Mouse (Mus musculus) hindbrain, embryonic 15.5 days (tissue): ENCODE measurements at regions not wholly inside any gene's neighbourhood (a gene's known extent, or its start where the extent isn't known, plus 50 kb on each side); places are given as distances from the start of the nearest gene placed in this dataset.

ENCODE experiments used
- ATAC-seq: fragments of 200-750 bp; cut with Nextera tagmentation; 2 replicates; pipeline ENCODE4 v1.8.0; 2017; ENCODE audit warnings: low read depth, moderate number of reproducible peaks, moderate TSS enrichment; ENCODE audit not compliant: low FRiP score
- H3K27ac ChIP-seq: fragments of 300-500 bp; sonication (generic); replicated peaks from 2 replicates; pipeline ENCODE4 v1.5.1; 2015; ENCODE audit warnings: mild to moderate bottlenecking, inconsistent platforms
- H3K27me3 ChIP-seq: fragments of 300-500 bp; sonication (generic); 2 replicates; pipeline ENCODE4 v1.6.1; 2015; ENCODE audit warnings: control low read depth, inconsistent platforms
- H3K36me3 ChIP-seq: fragments of 300-500 bp; sonication (generic); 2 replicates; pipeline ENCODE4 v1.6.1; 2015; ENCODE audit warnings: control low read depth, inconsistent platforms
- H3K4me1 ChIP-seq: fragments of 300-500 bp; sonication (generic); replicated peaks from 2 replicates; pipeline ENCODE4 v1.6.1; 2015; ENCODE audit warnings: control low read depth, inconsistent platforms
- H3K4me2 ChIP-seq: fragments of 300-500 bp; sonication (generic); 2 replicates; pipeline ENCODE4 v1.6.1; 2015; ENCODE audit warnings: moderate library complexity, mild to moderate bottlenecking, inconsistent platforms
- H3K4me3 ChIP-seq: fragments of 300-500 bp; sonication (generic); 2 replicates; pipeline ENCODE4 v1.5.1; 2015; ENCODE audit warnings: mild to moderate bottlenecking, inconsistent platforms
- H3K9ac ChIP-seq: fragments of 300-500 bp; sonication (generic); 2 replicates; pipeline ENCODE4 v1.6.1; 2015; ENCODE audit warnings: inconsistent platforms
- H3K9me3 ChIP-seq: fragments of 300-500 bp; sonication (generic); 2 replicates; pipeline ENCODE4 v1.6.1; 2016; ENCODE audit warnings: control low read depth, inconsistent platforms
- WGBS: fragments of 180-500 bp; shearing (Covaris S2); methylation state at CpG from one replicate; pipeline ENCODE4 v1.1.7; 2015; 5-methylcytosine and 5-hydroxymethylcytosine counted together

DNA sequence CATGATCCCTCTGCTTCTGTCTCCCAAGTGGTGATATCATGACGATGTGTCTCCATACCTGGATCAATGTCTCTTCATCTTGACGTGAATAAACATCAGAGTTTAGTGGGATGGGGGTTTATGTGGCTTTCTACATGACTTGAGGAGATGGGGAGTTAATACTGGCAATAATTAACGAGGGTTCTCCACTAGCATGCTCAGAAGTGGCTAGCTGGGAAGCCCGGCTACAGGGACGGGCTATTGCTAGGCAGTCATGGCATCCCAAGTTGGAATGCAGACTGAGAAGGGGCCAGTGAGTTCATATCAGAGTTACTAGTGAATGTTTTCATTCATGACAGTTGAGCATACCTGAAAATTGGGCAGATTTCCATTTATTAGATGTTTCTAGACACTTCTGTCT, 71.4 kb upstream of the Irx3 start:
- H3K27me3 ChIP-seq, result peaks cover 22% of the 10 kb centered on the region
- H3K4me3 ChIP-seq, result no peak overlapping the region
- H3K36me3 ChIP-seq, result no peaks in the 10 kb centered on the region
- no peak overlapping the region for H3K4me2 ChIP-seq
- no peak for ATAC-seq
- H3K9ac ChIP-seq, result no peak overlapping the region
- WGBS, result 48% methylated on average over 5 of the region's 5 CpGs
- peaks cover 19% of the 10 kb centered on the region for H3K4me1 ChIP-seq
- H3K27ac ChIP-seq, result no peak overlapping the region
- no peaks in the 10 kb centered on the region for H3K9me3 ChIP-seq

GRCm38 (mm10) chr8:91872278-91873115, 70.6 kb upstream of the Irx3 start:
- Histone ChIP-seq H3K4me1 (peaks cover 19% of the 10 kb centered on the region), H3K27me3 (peaks cover 22% of the 10 kb centered on the region), H3K9ac (0 out of 2 replicates have a peak overlapping the region, but pooled peaks have one; percentile 15), H3K36me3 (no peaks in the 10 kb centered on the region), H3K4me2 (peak overlapping the region; percentile 53), H3K4me3 (peak overlapping the region; percentile 21), H3K9me3 (no peaks in the 10 kb centered on the region), H3K27ac (no peak overlapping the region)
- ATAC-seq, result peak; percentile 71
- WGBS, result 4% methylated on average over 29 of the region's 29 CpGs

GRCm38 (mm10) chr8:91867069-91867468, 65.2 kb upstream of the Irx3 start:
- Histone ChIP-seq H3K4me2 (no peak overlapping the region), H3K27me3 (peaks cover 19% of the 10 kb centered on the region), H3K36me3 (no peaks in the 10 kb centered on the region), H3K4me1 (peaks cover 7% of the 10 kb centered on the region), H3K27ac (no peak overlapping the region), H3K9ac (no peak overlapping the region), H3K9me3 (no peaks in the 10 kb centered on the region), H3K4me3 (no peak overlapping the region)
- ATAC-seq, result 0 out of 2 replicates have a peak, but pooled peaks have one; percentile 23
- 24% methylated on average over 7 of the region's 7 CpGs for WGBS

GRCm38 (mm10) chr8:91866076-91866475, 64.2 kb upstream of the Irx3 start:
- Histone ChIP-seq H3K27ac (no peak overlapping the region), H3K9ac (no peak overlapping the region), H3K27me3 (peaks cover 19% of the 10 kb centered on the region), H3K36me3 (no peaks in the 10 kb centered on the region), H3K4me2 (no peak overlapping the region), H3K4me1 (peaks cover 6% of the 10 kb centered on the region), H3K9me3 (no peaks in the 10 kb centered on the region), H3K4me3 (no peak overlapping the region)
- WGBS, result 46% methylated on average over 7 of the region's 7 CpGs
- ATAC-seq, result no peak

DNA sequence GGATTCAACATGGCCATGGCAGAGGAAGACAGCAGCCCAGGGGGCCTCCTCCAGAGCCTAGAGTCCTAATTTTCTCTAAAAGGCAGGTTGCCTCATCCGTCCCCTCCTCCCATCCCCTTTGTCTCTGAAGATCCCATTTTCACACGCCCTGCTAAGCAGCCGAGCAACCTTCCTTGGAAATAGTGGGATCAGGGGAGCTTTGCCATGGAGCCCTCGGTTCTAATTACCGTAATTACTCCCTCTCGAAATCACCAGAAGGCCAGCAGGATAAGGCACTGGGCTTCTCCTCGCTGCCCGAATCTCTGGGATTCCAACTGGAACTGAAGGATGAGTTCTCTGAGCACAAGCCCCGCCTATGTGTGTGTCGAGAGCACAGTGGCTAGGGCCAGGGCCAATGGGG, 63.5 kb upstream of the Irx3 start:
- no peak for ATAC-seq
- Histone ChIP-seq H3K9me3 (no peaks in the 10 kb centered on the region), H3K4me3 (no peak overlapping the region), H3K27me3 (peaks cover 19% of the 10 kb centered on the region), H3K4me2 (no peak overlapping the region), H3K9ac (no peak overlapping the region), H3K27ac (no peak overlapping the region), H3K4me1 (peaks cover 6% of the 10 kb centered on the region), H3K36me3 (no peaks in the 10 kb centered on the region)
- 14% methylated on average over 10 of the region's 10 CpGs for WGBS

DNA sequence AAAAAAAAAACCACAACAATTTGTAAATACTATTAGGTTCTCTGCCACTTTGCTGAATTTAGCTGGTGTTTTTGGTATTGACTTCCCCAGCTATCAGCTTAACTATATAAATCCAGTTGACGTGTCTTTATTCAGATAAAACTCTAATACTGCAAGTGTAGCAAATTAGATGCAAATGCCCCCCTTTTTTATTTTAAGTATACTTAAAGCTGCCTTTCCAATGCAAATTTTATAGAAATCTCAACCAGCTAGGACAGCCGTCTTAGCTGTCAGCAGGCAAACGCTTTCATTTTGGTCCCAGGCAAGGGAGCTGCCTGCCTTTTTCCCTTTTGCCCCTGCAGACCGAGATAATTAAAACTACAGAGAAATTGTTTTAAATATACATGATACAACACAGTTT, 61.6 kb upstream of the Irx3 start:
- Histone ChIP-seq H3K9ac (no peak overlapping the region), H3K4me3 (no peak overlapping the region), H3K36me3 (no peaks in the 10 kb centered on the region), H3K4me2 (no peak overlapping the region), H3K27ac (no peak overlapping the region), H3K4me1 (peaks cover 6% of the 10 kb centered on the region), H3K27me3 (peaks cover 21% of the 10 kb centered on the region), H3K9me3 (no peaks in the 10 kb centered on the region)
- no peak for ATAC-seq
- 37% methylated on average over 4 of the region's 4 CpGs for WGBS

DNA sequence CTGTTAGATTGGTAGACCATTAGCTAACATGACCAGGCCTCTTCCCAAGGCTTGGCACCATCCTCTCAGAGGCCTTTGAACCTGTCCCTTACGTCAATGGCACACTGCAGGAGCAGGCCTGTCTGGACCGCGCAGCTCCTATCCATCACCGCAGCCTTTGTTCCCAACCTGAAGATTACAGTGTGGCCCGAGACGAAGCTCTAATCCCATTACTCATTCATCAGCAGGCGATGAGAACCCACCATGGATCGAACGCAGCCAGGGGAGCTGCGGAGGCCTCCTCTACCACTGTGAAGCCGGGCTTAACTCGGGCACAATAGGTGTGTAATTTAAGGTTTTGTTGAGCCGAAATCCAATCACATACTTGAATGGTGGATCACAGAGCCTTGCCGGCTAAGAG, 54.0 kb upstream of the Irx3 start:
- H3K9ac ChIP-seq, result no peak overlapping the region
- WGBS, result 42% methylated on average over 14 of the region's 14 CpGs
- no peaks in the 10 kb centered on the region for H3K36me3 ChIP-seq
- H3K9me3 ChIP-seq, result no peaks in the 10 kb centered on the region
- 0 out of 2 replicates have a peak, but pooled peaks cover 6% of the 10 kb centered on the region for H3K27me3 ChIP-seq
- ATAC-seq, result no peak
- no peak overlapping the region for H3K4me2 ChIP-seq
- H3K4me1 ChIP-seq, result no peaks in the 10 kb centered on the region
- H3K27ac ChIP-seq, result no peak overlapping the region
- no peak overlapping the region for H3K4me3 ChIP-seq

DNA sequence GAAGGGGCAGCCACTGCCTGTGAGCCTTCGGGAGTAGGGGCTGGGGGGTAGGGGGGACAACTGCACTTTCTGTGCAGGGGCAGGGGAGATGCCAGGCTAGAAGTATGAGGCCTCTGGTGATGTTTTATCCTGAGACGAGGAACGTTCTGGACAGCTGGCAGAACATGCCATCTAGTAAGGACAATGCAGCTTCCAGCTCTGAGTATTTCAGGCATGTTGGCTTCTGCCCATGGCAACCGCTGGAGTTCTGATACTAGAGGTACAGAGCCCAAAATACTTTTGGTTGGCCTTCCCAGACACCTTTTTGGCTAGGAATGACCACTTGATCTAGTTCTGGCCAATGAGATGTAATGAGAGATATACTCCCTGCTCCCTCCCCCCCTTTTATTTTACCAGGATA, 52.5 kb upstream of the Irx3 start:
- Histone ChIP-seq H3K4me3 (no peak overlapping the region), H3K4me1 (no peaks in the 10 kb centered on the region), H3K9ac (no peak overlapping the region), H3K27me3 (0 out of 2 replicates have a peak, but pooled peaks cover 4% of the 10 kb centered on the region), H3K4me2 (no peak overlapping the region), H3K27ac (no peak overlapping the region), H3K9me3 (no peaks in the 10 kb centered on the region), H3K36me3 (no peaks in the 10 kb centered on the region)
- 50% methylated on average over 4 of the region's 4 CpGs for WGBS
- no peak for ATAC-seq

DNA sequence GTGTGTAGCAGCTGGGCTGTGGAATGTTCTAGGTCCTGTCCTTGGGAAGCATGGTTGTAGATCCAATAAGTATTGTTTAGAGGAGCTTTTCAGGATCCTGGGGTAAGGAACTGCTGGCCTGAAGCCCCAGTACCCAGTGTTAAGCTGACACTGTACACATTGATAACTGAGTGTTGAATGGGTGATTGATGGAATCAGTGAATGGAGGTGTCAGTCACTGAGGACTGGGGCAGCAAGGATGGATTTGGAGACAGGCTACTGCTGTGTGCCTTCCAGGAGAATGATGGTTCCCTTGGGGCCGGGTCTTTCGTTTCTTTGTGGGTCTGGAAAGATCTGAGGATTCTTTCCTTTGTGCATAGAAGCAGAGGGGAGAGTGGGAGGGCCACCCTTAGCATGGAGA, 51.9 kb upstream of the Irx3 start:
- Histone ChIP-seq H3K27ac (no peak overlapping the region), H3K4me3 (no peak overlapping the region), H3K4me2 (no peak overlapping the region), H3K9me3 (no peaks in the 10 kb centered on the region), H3K36me3 (no peaks in the 10 kb centered on the region), H3K9ac (no peak overlapping the region), H3K4me1 (no peaks in the 10 kb centered on the region), H3K27me3 (no peaks in the 10 kb centered on the region)
- WGBS, result 9% methylated on average over 2 of the region's 2 CpGs
- peak; percentile 23; the same call in 1 of the 2 replicates for ATAC-seq

- Histone ChIP-seq H3K9ac (no peak overlapping the region), H3K9me3 (no peaks in the 10 kb centered on the region), H3K4me3 (no peak overlapping the region), H3K4me2 (no peak overlapping the region), H3K36me3 (no peaks in the 10 kb centered on the region), H3K27ac (no peak overlapping the region), H3K4me1 (no peaks in the 10 kb centered on the region), H3K27me3 (no peaks in the 10 kb centered on the region)
- 57% methylated on average over 4 of the region's 4 CpGs for WGBS
- ATAC-seq, result no peak
Observed at GRCm38 (mm10) chr8:91853336-91853735, 51.5 kb upstream of the Irx3 start.
